Mouse (Mus musculus) bone marrow macrophage, adult 2 months (primary cell): ENCODE data around the gene Lgals9. TPM values are rescaled to one million over a fixed set of nuclear protein-coding genes. Genes with fewer than 3 reads are reported as not detected.
A peak's percentile ranks its signal among the peaks of the same experiment; 100 is the strongest.

Experiments used
- H3K27ac ChIP-seq: 2 replicates; pipeline ENCODE4 v1.5.1; 2012; ENCODE audit warnings: low read depth, low read length; ENCODE audit not compliant: insufficient read depth
- H3K4me1 ChIP-seq: 2 replicates; pipeline ENCODE4 v1.6.1; 2012; ENCODE audit warnings: low read length; ENCODE audit not compliant: control insufficient read depth, insufficient read depth
- H3K4me3 ChIP-seq: 2 replicates; pipeline ENCODE4 v1.5.1; 2012; ENCODE audit warnings: mild to moderate bottlenecking, low read length, moderate library complexity; ENCODE audit not compliant: insufficient read depth
- CTCF ChIP-seq: IDR thresholded peaks from 2 replicates; pipeline ENCODE4 v1.5.1; 2012; ENCODE audit warnings: low read depth, mild to moderate bottlenecking, low read length, moderate library complexity
- POLR2A ChIP-seq: IDR thresholded peaks from 2 replicates; pipeline ENCODE4 v1.6.1; 2012; ENCODE audit warnings: mild to moderate bottlenecking, low read depth, low read length, borderline replicate concordance
- polyA plus RNA-seq: library from polyadenylated mRNA; stranded (reverse); fragments of >200 nt; gene quantifications from 2 replicates; pipeline ENCODE4 v1.2.4, GENCODE M21; 2012; ENCODE audit not compliant: missing spikeins, insufficient read depth, insufficient read length

Lgals9 gene
- 114 and 145 TPM in 2 replicates for polyA plus RNA-seq

- TF ChIP-seq CTCF: no peak
- 0 out of 2 replicates have a peak, but pooled peaks have one; percentile 25 for TF ChIP-seq POLR2A
- peaks cover 29% of the 10 kb centered on the region for H3K4me1 ChIP-seq
- H3K27ac ChIP-seq: peak within 1 kb of the TSS; percentile 64
- H3K4me3 ChIP-seq: peak within 1 kb of the TSS; percentile 64
Observed at GRCm38 (mm10) chr11:78984483-78985177, at the start of gene Lgals9. Gene Lgals9 (minus strand): TSS chr11:78984946.

DNA sequence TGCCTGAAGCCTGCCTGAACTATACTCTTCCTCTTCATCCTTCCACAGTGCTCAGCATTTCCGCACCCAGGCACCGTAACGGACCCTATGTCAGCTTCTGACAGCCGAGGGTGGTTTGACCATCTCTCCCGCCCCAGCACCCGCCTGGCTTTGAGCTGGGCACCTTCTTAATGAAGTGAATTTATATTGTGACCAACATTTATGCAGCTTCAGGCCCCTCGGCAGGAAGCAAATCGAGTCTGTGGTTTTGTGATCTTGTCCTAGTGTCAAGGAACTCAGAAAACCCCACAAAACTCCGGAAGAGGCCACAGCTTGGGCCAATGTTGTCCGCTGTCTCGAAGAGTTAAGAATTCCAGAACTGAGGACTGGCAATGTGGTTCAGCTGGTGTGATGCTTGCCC lies 48.9 kb upstream of the Lgals9 start:
- Histone ChIP-seq H3K27ac (no peak overlapping the region), H3K4me1 (no peaks in the 10 kb centered on the region), H3K4me3 (no peak overlapping the region)
- TF ChIP-seq POLR2A: no peak
- no peak for TF ChIP-seq CTCF

DNA sequence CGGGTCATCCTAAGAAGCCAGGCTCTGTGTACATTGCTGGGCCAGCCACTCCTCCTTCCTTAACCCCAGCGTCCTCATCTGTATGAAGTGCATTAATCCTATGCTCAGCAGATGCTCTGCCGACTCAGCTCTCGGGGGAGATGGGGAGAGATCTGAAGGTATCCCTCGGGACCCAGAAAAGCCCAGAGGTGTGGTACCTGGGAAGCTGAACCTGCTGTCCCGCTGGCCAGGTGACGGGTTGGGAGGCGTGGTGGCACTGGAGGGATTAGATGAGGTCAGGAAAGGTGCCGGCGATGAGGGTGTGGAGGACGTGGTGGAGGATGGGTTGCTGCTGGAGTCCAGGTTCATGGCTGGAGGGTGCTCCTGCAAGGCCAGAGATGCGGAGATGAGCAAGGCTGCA lies 48.3 kb upstream of the Lgals9 start:
- Histone ChIP-seq H3K27ac (no peak overlapping the region), H3K4me3 (no peak overlapping the region), H3K4me1 (no peaks in the 10 kb centered on the region)
- no peak for TF ChIP-seq CTCF
- no peak for TF ChIP-seq POLR2A

GRCm38 (mm10) chr11:79031452-79031746 lies 46.7 kb upstream of the Lgals9 start:
- Histone ChIP-seq H3K4me1 (no peaks in the 10 kb centered on the region), H3K27ac (no peak overlapping the region), H3K4me3 (no peak overlapping the region)
- TF ChIP-seq POLR2A (no peak), CTCF (no peak)

GRCm38 (mm10) chr11:79030570-79031451 lies 46.1 kb upstream of the Lgals9 start:
- peak; percentile 96 for TF ChIP-seq CTCF
- TF ChIP-seq POLR2A: no peak
- H3K4me1 ChIP-seq: no peaks in the 10 kb centered on the region
- no peak overlapping the region for H3K4me3 ChIP-seq
- H3K27ac ChIP-seq: no peak overlapping the region

DNA sequence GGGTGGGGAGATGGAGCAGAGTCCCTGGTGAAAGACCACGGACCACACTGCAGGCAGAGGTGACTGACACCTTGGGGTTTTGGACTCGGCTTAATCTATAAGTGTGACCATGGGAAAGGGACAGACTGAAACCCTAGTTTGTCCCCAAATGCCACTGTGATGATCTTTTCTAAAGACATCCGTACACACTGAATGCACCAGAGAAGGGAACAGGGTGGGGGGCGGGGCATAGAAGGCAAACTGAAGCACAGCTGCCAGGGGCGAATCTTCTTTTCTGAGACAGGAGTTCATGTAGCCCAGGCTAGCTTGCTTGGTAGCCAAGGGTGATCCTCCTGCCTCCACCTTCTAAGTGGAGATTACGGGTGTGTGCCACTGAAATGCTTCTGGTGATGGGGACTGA lies 39.0 kb upstream of the Lgals9 start:
- H3K27ac ChIP-seq: no peak overlapping the region
- peak overlapping the region; percentile 14; the same call in 1 of the 2 replicates for H3K4me3 ChIP-seq
- TF ChIP-seq POLR2A: no peak
- no peak for TF ChIP-seq CTCF
- H3K4me1 ChIP-seq: peaks cover 14% of the 10 kb centered on the region

- peaks cover 14% of the 10 kb centered on the region for H3K4me1 ChIP-seq
- TF ChIP-seq POLR2A (no peak), CTCF (no peak)
- peak overlapping the region; percentile 6; the same call in 1 of the 2 replicates for H3K27ac ChIP-seq
- H3K4me3 ChIP-seq: peak overlapping the region; percentile 20
Observed at GRCm38 (mm10) chr11:79023342-79023741, 38.6 kb upstream of the Lgals9 start.

DNA sequence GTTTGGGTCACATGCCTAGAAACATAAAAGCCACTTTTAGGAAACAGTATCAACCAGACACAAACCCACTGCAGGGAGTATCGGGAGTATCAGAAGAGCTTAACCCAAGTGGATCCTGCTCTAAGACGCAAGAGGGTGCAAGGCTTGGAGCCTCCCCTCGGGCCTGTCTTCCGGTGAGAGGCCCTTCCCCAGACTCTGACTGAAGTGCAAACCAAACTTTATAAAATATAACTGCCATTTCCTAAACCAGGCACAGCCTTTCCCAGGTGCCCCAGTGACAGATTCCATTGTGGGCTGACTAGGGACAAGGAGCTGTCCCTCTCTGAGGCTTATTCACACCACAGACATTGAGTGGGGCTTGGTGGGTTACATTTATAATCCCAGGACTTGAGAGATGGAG lies 38.1 kb upstream of the Lgals9 start:
- Histone ChIP-seq H3K4me1 (peaks cover 14% of the 10 kb centered on the region), H3K27ac (no peak overlapping the region), H3K4me3 (peak overlapping the region; percentile 20; the same call in 1 of the 2 replicates)
- TF ChIP-seq CTCF (no peak), POLR2A (no peak)

- Histone ChIP-seq H3K4me1 (peaks cover 23% of the 10 kb centered on the region), H3K27ac (no peak overlapping the region), H3K4me3 (no peak overlapping the region)
- no peak for TF ChIP-seq CTCF
- no peak for TF ChIP-seq POLR2A
Observed at GRCm38 (mm10) chr11:79020535-79021045, 35.8 kb upstream of the Lgals9 start.

GRCm38 (mm10) chr11:79019839-79020534 lies 35.2 kb upstream of the Lgals9 start:
- H3K27ac ChIP-seq: no peak overlapping the region
- peak; percentile 87 for TF ChIP-seq CTCF
- TF ChIP-seq POLR2A: no peak
- H3K4me3 ChIP-seq: no peak overlapping the region
- H3K4me1 ChIP-seq: peaks cover 23% of the 10 kb centered on the region
